Mouse (Mus musculus) megakaryocyte, embryonic 14.5 days (primary cell): ENCODE measurements around the gene Ankdd1a. TPM values are rescaled to one million over a fixed set of nuclear protein-coding genes. Genes with fewer than 3 reads are reported as not detected.

Source experiments
- H3K27me3 ChIP-seq: replicated peaks from 2 replicates; pipeline ENCODE3; 2012; ENCODE audit warnings: inconsistent platforms
- H3K36me3 ChIP-seq: replicated peaks from 2 replicates; pipeline ENCODE3; 2012; ENCODE audit warnings: low read length, inconsistent platforms, mixed read lengths
- H3K4me1 ChIP-seq: 2 replicates; pipeline ENCODE4 v1.6.1; 2012; ENCODE audit warnings: inconsistent platforms
- H3K4me3 ChIP-seq: replicated peaks from 2 replicates; pipeline ENCODE3; 2012; ENCODE audit warnings: moderate library complexity, mild to moderate bottlenecking, inconsistent platforms
- H3K9me3 ChIP-seq: 2 replicates; pipeline ENCODE4 v1.6.1; 2012; ENCODE audit warnings: inconsistent platforms
- FLI1 ChIP-seq: IDR thresholded peaks from 2 replicates; pipeline ENCODE4 v1.6.1; 2012; ENCODE audit warnings: low read length, inconsistent platforms, mixed read lengths
- GATA1 ChIP-seq: IDR thresholded peaks from 3 replicates; pipeline ENCODE4 v1.6.1; 2012; ENCODE audit warnings: mixed read lengths, low read length, inconsistent platforms, borderline replicate concordance
- polyA plus RNA-seq: library from polyadenylated mRNA; stranded (reverse); fragments of >175 nt; gene quantifications from 2 replicates; pipeline ENCODE4 v1.2.3, GENCODE M21; 2012; ENCODE audit warnings: low replicate concordance; ENCODE audit not compliant: insufficient read depth

The Ankdd1a gene
- polyA plus RNA-seq, 1 experiment, result not detected

GRCm38 (mm10) chr9:65512520-65512919, 7.5 kb downstream of the Ankdd1a start:
- Histone ChIP-seq H3K4me1 (peaks cover 16% of the 10 kb centered on the region), H3K36me3 (peaks cover 56% of the 10 kb centered on the region), H3K9me3 (no peaks in the 10 kb centered on the region), H3K4me3 (no peak overlapping the region), H3K27me3 (peaks cover 73% of the 10 kb centered on the region)
- TF ChIP-seq GATA1, result no peak
- no peak for TF ChIP-seq FLI1

- Histone ChIP-seq H3K36me3 (peaks cover 72% of the 10 kb centered on the region), H3K4me3 (no peak overlapping the region), H3K9me3 (no peaks in the 10 kb centered on the region), H3K4me1 (peaks cover 4% of the 10 kb centered on the region; the same call in 1 of the 2 replicates), H3K27me3 (peaks cover 71% of the 10 kb centered on the region)
- no peak for TF ChIP-seq FLI1
- no peak for TF ChIP-seq GATA1
Measured at GRCm38 (mm10) chr9:65508449-65508848, 11.5 kb downstream of the Ankdd1a start.

- Histone ChIP-seq H3K9me3 (no peaks in the 10 kb centered on the region), H3K4me3 (no peak overlapping the region), H3K36me3 (peaks cover 65% of the 10 kb centered on the region), H3K4me1 (peaks cover 17% of the 10 kb centered on the region), H3K27me3 (peaks cover 43% of the 10 kb centered on the region)
- no peak for TF ChIP-seq GATA1
- no peak for TF ChIP-seq FLI1
Measured at GRCm38 (mm10) chr9:65502721-65503505, 17.1 kb downstream of the Ankdd1a start.

DNA sequence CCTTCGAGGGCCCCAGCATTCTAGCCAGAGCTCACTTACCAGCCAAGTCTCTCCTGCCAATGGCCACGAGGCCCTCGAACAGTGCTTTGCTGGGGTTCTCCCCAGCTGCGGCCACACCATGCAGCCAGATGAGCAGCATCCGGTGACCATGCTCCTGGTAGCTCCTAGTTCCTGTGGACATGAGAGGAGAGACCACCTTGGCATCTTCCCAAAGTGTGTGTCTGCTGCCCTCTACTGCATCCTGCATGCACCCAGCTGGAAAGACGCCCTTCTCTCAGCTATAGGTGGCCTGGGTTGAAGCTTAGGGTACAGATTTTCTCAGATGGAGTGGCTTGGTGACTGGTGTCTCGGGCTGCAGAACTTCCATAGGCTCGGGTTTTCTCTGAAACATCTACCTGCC, 17.8 kb downstream of the Ankdd1a start:
- Histone ChIP-seq H3K27me3 (peaks cover 37% of the 10 kb centered on the region), H3K4me3 (no peak overlapping the region), H3K36me3 (peaks cover 60% of the 10 kb centered on the region), H3K9me3 (no peaks in the 10 kb centered on the region), H3K4me1 (peaks cover 17% of the 10 kb centered on the region)
- TF ChIP-seq FLI1 (no peak), GATA1 (no peak)

- Histone ChIP-seq H3K4me1 (peaks cover 9% of the 10 kb centered on the region), H3K4me3 (no peak overlapping the region), H3K9me3 (peaks cover 10% of the 10 kb centered on the region; the same call in 1 of the 2 replicates), H3K36me3 (peaks cover 21% of the 10 kb centered on the region), H3K27me3 (peaks cover 14% of the 10 kb centered on the region)
- TF ChIP-seq FLI1 (no peak), GATA1 (no peak)
Measured at GRCm38 (mm10) chr9:65492851-65493250, 27.1 kb downstream of the Ankdd1a start.

GRCm38 (mm10) chr9:65492351-65492750, 27.6 kb downstream of the Ankdd1a start:
- peaks cover 14% of the 10 kb centered on the region for H3K27me3 ChIP-seq
- H3K36me3 ChIP-seq, result peaks cover 26% of the 10 kb centered on the region
- H3K9me3 ChIP-seq, result peaks cover 10% of the 10 kb centered on the region; the same call in 1 of the 2 replicates
- no peak overlapping the region for H3K4me3 ChIP-seq
- peaks cover 9% of the 10 kb centered on the region for H3K4me1 ChIP-seq
- TF ChIP-seq GATA1 (no peak), FLI1 (no peak)

GRCm38 (mm10) chr9:65491476-65491875, 28.5 kb downstream of the Ankdd1a start:
- peaks cover 9% of the 10 kb centered on the region for H3K4me1 ChIP-seq

GRCm38 (mm10) chr9:65480071-65480470, 39.9 kb downstream of the Ankdd1a start:
- TF ChIP-seq GATA1, result no peak
- TF ChIP-seq FLI1, result no peak
- peaks cover 94% of the 10 kb centered on the region for H3K36me3 ChIP-seq

More at GRCm38 (mm10) chr9:65491476-65491875, 28.5 kb downstream of the Ankdd1a start:
- H3K27me3 ChIP-seq, result peaks cover 10% of the 10 kb centered on the region
- H3K9me3 ChIP-seq, result peaks cover 10% of the 10 kb centered on the region; the same call in 1 of the 2 replicates
- peaks cover 30% of the 10 kb centered on the region for H3K36me3 ChIP-seq
- H3K4me3 ChIP-seq, result no peak overlapping the region
- no peak for TF ChIP-seq GATA1
- no peak for TF ChIP-seq FLI1

DNA sequence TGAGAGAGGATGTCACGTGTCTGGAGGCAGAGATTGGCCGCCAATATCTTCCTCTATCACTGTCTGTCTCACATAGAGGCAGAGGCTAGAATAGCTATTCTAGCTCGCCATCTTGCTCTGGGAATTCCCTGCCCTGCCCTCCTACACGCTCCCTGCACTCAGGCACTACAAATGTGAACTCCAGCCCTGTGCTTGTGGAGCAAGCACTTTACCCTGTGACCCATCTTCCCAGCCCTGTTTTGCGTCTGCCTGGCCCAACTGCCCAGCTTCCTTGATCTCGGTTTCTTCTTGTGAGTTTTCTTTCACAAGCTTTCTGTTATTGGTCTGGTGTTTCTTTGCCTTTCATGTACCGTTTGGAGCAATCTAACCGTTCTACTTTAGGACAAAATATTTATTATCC, 40.8 kb downstream of the Ankdd1a start:
- Histone ChIP-seq H3K4me1 (peaks cover 13% of the 10 kb centered on the region), H3K36me3 (peaks cover 94% of the 10 kb centered on the region), H3K4me3 (no peak overlapping the region), H3K27me3 (no peaks in the 10 kb centered on the region), H3K9me3 (no peaks in the 10 kb centered on the region)
- no peak for TF ChIP-seq GATA1
- TF ChIP-seq FLI1, result no peak

More at GRCm38 (mm10) chr9:65480071-65480470, 39.9 kb downstream of the Ankdd1a start:
- Histone ChIP-seq H3K27me3 (no peaks in the 10 kb centered on the region), H3K9me3 (no peaks in the 10 kb centered on the region), H3K4me1 (peaks cover 4% of the 10 kb centered on the region), H3K4me3 (no peak overlapping the region)

GRCm38 (mm10) chr9:65472769-65473168, 47.2 kb downstream of the Ankdd1a start:
- no peak overlapping the region for H3K4me3 ChIP-seq
- H3K4me1 ChIP-seq, result peaks cover 15% of the 10 kb centered on the region
- peaks cover 87% of the 10 kb centered on the region for H3K36me3 ChIP-seq
- H3K9me3 ChIP-seq, result no peaks in the 10 kb centered on the region
- H3K27me3 ChIP-seq, result no peaks in the 10 kb centered on the region
- TF ChIP-seq GATA1 (no peak), FLI1 (no peak)

DNA sequence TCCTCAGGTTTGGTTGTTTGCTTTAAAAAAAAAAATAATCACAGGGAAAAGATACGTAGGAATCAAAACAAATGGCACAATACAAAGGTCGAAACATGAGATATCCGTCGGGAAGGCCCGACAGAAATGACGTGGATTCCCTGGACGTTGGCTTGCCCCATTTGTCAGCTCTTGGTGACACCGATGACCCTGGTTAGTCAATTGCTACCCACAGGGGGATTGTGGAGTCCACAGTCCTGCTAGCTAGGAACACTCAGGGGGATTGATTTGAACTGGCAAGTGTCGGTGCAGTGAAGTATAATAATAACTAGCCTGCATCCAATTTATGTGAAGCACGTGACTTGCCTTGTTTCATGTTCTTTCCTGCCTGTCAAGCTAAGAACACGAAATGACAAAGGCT, 52.3 kb downstream of the Ankdd1a start:
- H3K4me3 ChIP-seq, result no peak overlapping the region
- peaks cover 61% of the 10 kb centered on the region for H3K36me3 ChIP-seq
- H3K27me3 ChIP-seq, result no peaks in the 10 kb centered on the region
- H3K9me3 ChIP-seq, result peaks cover 3% of the 10 kb centered on the region; the same call in 1 of the 2 replicates
- TF ChIP-seq GATA1, result no peak
- no peak for TF ChIP-seq FLI1
- H3K4me1 ChIP-seq, result no peaks in the 10 kb centered on the region; the same call in 1 of the 2 replicates
